Mouse (Mus musculus) small intestine, adult 2 months (tissue): ENCODE results near the gene P2rx2.

Experiments used
- CTCF ChIP-seq: fragments of 200-500 bp; IDR thresholded peaks from 2 replicates; pipeline ENCODE4 v1.5.1; 2012; ENCODE audit warnings: low read depth, mild to moderate bottlenecking, control low read depth, inconsistent platforms, low read length, moderate library complexity, mixed read lengths; ENCODE audit not compliant: insufficient replicate concordance, insufficient read length; ENCODE audit errors: extremely low read depth
- POLR2A ChIP-seq: fragments of 200-500 bp; IDR thresholded peaks from 2 replicates; pipeline ENCODE4 v1.6.1; 2012; ENCODE audit warnings: low read depth, mild to moderate bottlenecking, control low read depth, inconsistent platforms, low read length, moderate library complexity

DNA sequence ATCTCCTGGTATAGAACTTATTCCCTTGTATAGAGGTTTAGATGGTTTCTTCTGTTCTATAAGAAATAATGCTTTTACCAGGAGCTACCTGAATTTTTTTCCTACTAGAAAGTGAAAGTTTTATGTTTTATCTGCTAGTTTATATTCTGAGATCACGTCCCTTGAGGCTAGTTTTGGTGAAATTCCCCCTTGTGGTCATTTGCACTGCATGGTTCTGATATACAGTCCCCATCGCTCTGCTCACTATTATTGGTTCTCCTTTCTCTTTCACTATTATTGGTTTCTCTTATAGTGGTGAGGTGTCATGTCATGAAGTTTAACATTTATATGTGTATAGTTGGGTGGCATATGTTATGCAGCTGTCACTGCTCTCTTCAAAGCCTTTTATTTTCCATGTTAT, 42.4 kb downstream of the P2rx2 start:
- TF ChIP-seq POLR2A = no peak
- no peak for TF ChIP-seq CTCF
